Mouse (Mus musculus) forelimb bud, embryonic 11.5 days (tissue): ENCODE data around the gene Epc2.

Experiments
- DNase-seq: peaks from one replicate; pipeline ENCODE4 v3.0.0-alpha.2; 2012; ENCODE audit warnings: low read depth, low spot score

The Epc2 gene

DNA sequence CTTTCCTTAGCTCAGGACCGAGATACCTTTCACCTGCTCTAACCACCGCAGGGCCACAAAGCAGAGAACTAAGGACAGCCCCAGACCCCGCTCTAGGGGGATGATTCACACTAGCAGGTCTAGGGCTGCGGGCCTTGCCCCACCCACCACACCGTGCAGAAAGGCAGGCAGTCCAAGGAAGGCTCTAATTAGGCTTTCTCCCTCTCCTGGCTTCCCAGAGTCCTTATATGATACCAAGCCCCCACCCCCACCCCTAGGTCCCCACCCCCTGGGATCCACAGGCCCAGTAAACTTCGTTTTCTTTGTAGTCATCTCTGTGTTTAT lies 119.5 kb downstream of the Epc2 start:
- no peak for DNase-seq

DNA sequence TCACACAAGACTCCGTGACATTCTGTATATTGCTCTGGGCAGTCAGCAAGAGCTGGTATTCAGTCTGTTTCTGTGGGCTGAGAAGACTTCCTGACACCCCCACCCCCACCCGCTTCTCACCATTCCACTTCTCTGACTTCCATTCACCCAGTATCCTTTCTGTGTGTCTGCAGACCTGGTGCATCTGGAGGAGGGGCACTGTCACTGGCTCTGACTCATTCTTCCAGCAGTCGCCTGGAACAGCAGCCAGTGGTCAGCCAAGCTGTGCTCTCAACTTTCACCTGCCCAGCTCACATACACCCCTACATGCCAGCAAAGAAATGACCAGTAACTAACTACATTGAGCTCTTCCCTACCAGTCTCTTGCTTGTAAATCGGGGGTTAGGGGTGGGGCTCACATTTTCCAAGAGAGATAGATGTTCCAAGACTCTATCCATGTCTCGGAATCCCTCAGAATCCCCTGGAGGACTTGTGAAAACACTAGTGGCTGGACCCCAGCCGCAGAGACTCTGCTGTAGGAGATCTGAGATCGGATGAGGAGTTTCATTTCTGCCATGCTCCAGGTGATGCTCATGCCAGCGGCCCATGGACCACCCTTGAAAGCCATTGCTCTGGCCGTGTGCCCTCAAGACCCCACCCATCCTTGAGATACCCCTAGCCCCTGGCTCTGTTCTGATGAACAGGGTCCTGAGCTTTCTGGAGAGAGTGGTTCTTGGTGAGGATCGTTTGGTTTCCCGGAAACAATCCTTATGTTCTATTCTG lies 120.1 kb downstream of the Epc2 start:
- DNase-seq = no peak

DNA sequence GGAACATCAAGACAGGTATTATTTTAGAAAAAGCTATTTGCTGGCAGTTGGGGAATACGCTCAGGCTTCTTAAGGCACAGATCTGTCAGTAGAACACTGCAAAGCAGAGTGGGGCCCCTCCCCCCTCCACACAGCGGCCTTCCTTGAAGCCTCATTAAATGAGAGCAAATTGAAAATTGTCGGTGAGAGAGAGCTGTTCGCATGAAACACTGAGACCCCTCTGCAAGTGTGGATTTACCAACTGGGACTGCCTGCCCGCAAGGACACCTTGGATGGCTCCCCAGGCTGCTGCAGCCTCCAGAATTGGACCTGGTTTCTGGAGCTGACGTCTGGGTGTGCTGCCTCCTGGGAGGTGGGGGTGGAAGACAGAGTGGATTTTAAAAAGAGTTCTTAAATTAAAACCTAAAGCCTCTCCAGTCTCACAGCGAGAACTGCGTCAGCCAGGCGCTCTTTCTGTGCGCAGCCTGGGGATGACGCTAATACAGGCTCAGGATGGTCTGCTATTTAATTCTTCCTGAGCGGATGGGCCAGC lies 120.9 kb downstream of the Epc2 start:
- DNase-seq = peak; percentile 18

GRCm38 (mm10) chr2:49572684-49573083 lies 121.4 kb downstream of the Epc2 start:
- DNase-seq = no peak

- no peak for DNase-seq
Measured at GRCm38 (mm10) chr2:49573282-49573681, 122.0 kb downstream of the Epc2 start.

DNA sequence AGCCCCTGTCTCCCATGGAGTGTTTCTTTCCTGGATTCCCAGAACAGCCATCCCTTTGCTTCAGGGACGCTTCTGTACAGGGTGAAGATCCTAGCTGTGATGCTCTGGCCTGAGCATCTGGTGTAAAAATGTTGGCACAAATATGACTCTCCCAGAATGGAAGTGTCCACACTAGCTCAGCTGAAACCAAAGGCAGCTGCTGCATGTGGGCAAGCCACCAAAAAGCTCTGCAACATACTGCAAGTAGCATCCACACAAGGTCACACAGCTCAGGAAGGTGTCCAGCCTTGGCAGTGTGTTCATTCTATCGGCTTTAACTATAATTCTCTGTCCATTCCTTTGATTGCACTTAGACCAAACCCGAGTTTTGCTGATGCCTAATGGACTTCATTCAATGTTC lies 129.3 kb downstream of the Epc2 start:
- no peak for DNase-seq

GRCm38 (mm10) chr2:49582546-49582945 lies 131.3 kb downstream of the Epc2 start:
- DNase-seq = no peak

DNA sequence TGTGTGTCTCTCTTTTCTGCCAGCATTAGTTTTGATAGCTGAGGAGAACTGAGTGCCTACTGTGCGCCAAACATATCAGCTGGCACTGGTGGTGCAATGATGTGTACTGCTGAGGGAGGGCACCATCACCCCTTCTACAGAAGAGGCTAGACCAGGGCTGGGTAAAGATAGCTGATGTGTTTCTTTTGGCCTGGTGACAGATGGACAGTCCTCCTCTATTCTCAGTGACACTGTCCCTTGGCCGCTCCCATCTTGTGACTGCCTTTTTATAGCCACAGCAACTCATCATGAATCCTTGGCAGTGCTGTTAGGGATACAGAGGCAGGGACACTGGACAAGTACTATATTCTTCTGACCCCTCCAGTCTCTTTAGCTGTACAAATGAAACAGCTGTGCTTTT lies 132.0 kb downstream of the Epc2 start:
- no peak for DNase-seq

GRCm38 (mm10) chr2:49590450-49590849 lies 139.2 kb downstream of the Epc2 start:
- DNase-seq = no peak

- DNase-seq = no peak
Measured at GRCm38 (mm10) chr2:49592926-49593325, 141.6 kb downstream of the Epc2 start.

GRCm38 (mm10) chr2:49594886-49595285 lies 143.6 kb downstream of the Epc2 start:
- DNase-seq = no peak

GRCm38 (mm10) chr2:49596318-49596717 lies 145.0 kb downstream of the Epc2 start:
- no peak for DNase-seq

DNA sequence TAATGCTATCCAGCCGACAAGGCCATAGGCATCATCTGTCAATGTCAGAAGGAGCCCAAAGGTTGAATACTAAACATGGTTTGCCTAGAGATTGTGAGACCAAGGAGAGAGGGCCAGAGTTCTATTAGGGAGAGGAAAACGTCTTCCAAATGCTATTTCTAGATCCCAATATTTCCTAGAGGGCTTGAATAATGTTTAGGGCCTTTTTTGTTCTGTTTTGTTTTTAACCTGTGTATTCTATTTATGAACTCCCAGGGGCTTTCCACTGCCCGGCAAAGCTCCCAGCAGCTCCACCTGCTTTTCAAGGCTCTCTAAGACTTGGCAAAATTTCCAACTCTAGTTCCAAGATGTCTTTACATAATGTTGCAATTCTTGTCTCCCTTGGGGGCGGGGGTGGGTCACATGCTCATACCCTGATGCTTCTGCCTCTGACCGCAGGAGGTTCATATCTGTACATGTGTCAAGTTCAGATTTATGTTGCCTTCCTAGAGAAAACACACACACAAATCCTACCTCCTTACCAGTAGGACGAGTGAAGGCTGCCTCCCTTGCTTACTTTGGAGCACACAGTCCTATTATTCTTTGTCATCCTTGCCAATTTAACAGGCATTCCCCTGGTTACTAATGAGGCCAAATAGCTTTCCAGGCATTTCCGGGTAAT lies 148.9 kb downstream of the Epc2 start:
- DNase-seq = peak; percentile 8
